Mouse (Mus musculus): ENCODE results near the gene Misp.

The Misp gene

GRCm38 (mm10) chr10:79820782-79821181, at the start of gene Misp:
Gene Misp (plus strand): TSS chr10:79820989.
- in situ Hi-C loops (cut with MseI, MboI): no loop called here

- in situ Hi-C loops (cut with MseI, MboI): no loop called here
Observed at GRCm38 (mm10) chr10:79772320-79772719, 48.5 kb upstream of the Misp start.

- in situ Hi-C loops (cut with MseI, MboI): no loop called here
Observed at GRCm38 (mm10) chr10:79773208-79773607, 47.6 kb upstream of the Misp start.

GRCm38 (mm10) chr10:79774486-79775279, 46.1 kb upstream of the Misp start:
- in situ Hi-C loops (cut with MseI, MboI): no loop called here

GRCm38 (mm10) chr10:79777103-79777531, 43.7 kb upstream of the Misp start, which contains the start of gene Fstl3:
Gene Fstl3 (plus strand): TSS chr10:79777272.
- in situ Hi-C loops (cut with MseI, MboI): no loop called here

- in situ Hi-C loops (cut with MseI, MboI): no loop called here
Observed at GRCm38 (mm10) chr10:79778006-79778405, 42.8 kb upstream of the Misp start.

GRCm38 (mm10) chr10:79779193-79779592, 41.6 kb upstream of the Misp start:
- in situ Hi-C loops (cut with MseI, MboI): no loop called here

GRCm38 (mm10) chr10:79779784-79780663, 40.8 kb upstream of the Misp start:
- in situ Hi-C loops (cut with MseI, MboI): no loop called here

- in situ Hi-C loops (cut with MseI, MboI): no loop called here
Observed at GRCm38 (mm10) chr10:79780664-79781015, 40.1 kb upstream of the Misp start.

- in situ Hi-C loops (cut with MseI, MboI): no loop called here
Observed at GRCm38 (mm10) chr10:79781139-79781538, 39.6 kb upstream of the Misp start.

GRCm38 (mm10) chr10:79781956-79782355, 38.8 kb upstream of the Misp start:
- in situ Hi-C loops (cut with MseI, MboI): no loop called here

- in situ Hi-C loops (cut with MseI, MboI): no loop called here
Observed at GRCm38 (mm10) chr10:79783050-79783449, 37.7 kb upstream of the Misp start.

GRCm38 (mm10) chr10:79783920-79784800, 36.6 kb upstream of the Misp start:
- in situ Hi-C loops (cut with MseI, MboI): no loop called here

- in situ Hi-C loops (cut with MseI, MboI): no loop called here
Observed at GRCm38 (mm10) chr10:79788386-79789158, 32.2 kb upstream of the Misp start.

GRCm38 (mm10) chr10:79789581-79789980, 31.2 kb upstream of the Misp start:
- in situ Hi-C loops (cut with MseI, MboI): no loop called here

GRCm38 (mm10) chr10:79790861-79791260, 29.9 kb upstream of the Misp start, which contains the start of gene Prss57:
Gene Prss57 (minus strand): TSS chr10:79790961.
- in situ Hi-C loops (cut with MseI, MboI): no loop called here

- in situ Hi-C loops (cut with MseI, MboI): no loop called here
Observed at GRCm38 (mm10) chr10:79792339-79793040, 28.3 kb upstream of the Misp start.

- in situ Hi-C loops (cut with MseI, MboI): no loop called here
Observed at GRCm38 (mm10) chr10:79793051-79793737, 27.6 kb upstream of the Misp start, which contains the start of gene Palm. Gene Palm (plus strand): TSS chr10:79793572.

GRCm38 (mm10) chr10:79793738-79794490, 26.9 kb upstream of the Misp start:
- in situ Hi-C loops (cut with MseI, MboI): no loop called here

All from mouse trophoblast stem cell (cell line).